Mouse (Mus musculus): ENCODE data around the gene Tssk4. TPM values are rescaled to one million over a fixed set of nuclear protein-coding genes. Genes with fewer than 3 reads are reported as not detected.
A peak's percentile ranks its signal among the peaks of the same experiment; 100 is the strongest.

Gene Tssk4
- total RNA-seq, 2 experiments from 2014 or later: 0.23 TPM; not detected in 1

- intact Hi-C loops (cut with DNase I): no loop called here
- no peak for DNase-seq
Observed at GRCm38 (mm10) chr14:55641291-55641690, 8.7 kb upstream of the Tssk4 start.

DNA sequence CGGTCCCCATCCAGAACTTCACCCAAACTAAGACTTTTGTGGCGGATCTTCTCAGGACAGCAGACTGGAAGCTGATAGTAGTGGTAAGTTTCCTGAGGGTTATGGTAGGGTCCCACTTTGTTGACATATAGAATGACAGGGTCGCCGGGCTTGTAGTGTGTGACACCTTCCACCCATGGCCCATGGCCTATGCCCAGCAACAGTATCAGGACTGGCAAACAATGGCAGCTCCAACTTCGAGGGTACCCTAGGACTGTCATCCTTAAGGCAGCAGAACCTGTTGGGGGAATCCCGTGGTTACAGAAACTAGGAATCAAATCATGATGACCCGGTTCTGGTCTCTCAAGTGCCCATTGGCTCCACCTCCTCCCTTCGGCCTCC lies 7.3 kb upstream of the Tssk4 start:
- DNase-seq: no peak
- intact Hi-C loops (cut with DNase I): no loop called here

- DNase-seq: peak; percentile 74 to 94
- intact Hi-C loops (cut with DNase I): no loop called here
Observed at GRCm38 (mm10) chr14:55643060-55643907, 6.7 kb upstream of the Tssk4 start, which contains the start of gene Tm9sf1. Gene Tm9sf1 (minus strand): TSS chr14:55643806.

GRCm38 (mm10) chr14:55644261-55644888 lies 5.6 kb upstream of the Tssk4 start:
- no peak for DNase-seq
- intact Hi-C loops (cut with DNase I): no loop called here

- intact Hi-C loops (cut with DNase I): no loop called here
- no peak for DNase-seq
Observed at GRCm38 (mm10) chr14:55651528-55651927, 1.5 kb downstream of the Tssk4 start.

DNA sequence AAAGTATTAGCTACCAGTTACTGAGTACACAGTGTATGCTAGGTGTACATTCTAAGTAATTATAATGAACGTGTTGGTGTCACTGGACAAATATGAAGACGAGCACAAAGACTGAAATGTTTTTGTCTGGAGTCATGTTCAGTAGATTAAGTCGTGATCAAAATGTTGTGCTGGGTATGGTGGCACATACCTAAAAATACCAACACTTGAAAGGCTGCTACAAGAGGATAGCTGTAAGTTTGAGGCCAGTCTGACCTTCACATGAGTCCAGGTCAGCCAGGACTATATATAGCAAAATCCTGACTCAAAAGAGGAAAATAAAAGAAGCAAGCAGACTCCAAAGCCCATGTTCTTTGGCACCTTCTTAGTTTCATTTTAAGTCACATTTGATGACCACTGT lies 7.0 kb downstream of the Tssk4 start:
- no peak for DNase-seq
- intact Hi-C loops (cut with DNase I): no loop called here

DNA sequence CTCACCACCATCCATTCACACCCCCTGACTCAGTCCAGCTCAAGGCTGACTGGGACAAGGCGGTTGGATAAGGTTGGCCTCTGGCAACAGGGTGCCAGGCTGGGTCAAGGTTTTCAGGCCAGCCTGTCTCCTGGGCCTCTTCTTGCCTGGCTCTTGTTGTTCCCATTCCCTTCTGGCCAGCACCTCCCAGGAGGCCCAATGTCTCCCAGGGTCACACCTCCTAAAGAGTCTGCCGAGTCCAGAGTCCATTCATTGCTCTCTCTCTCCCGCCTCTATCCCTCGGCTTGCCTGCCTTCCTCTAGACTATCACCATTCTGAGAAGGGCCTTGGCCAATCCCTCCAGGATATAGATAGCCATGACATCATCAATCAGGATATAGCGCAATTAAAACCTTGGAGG lies 8.0 kb downstream of the Tssk4 start:
- DNase-seq: no peak
- intact Hi-C loops (cut with DNase I): no loop called here

DNA sequence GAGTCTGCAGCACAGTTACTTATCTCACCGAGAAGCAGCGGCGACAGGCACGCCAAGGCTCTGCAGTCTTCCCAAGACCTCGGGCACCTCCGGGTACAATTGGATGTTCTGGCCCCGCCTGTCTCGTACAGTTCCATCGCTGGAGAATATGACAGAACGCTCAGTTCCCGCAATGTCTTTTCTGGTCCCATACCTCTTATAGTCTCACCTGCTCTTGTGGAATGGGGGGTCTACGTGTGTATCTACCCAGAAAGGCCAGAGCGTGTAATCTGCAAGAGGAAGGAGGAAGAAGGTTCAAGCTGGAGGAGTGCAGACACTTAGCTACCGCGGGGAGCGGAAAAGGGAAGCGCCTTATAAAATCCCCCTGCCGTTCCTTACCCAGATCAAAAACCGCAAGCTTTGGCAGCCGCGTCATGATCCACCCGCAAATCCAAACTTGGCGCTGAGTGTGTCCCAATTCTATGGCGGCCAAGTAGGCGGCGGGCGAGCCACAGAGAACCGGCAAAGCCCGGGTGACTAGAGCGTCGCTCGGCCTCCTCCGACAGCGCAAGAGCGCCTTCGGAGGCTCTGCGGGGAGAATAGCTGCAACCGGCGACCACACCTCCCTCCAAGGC lies 10.1 kb downstream of the Tssk4 start, which contains the start of gene Mdp1:
Mdp1 (minus strand) TSS at position 549 of the 614 bp plus-strand sequence.
- intact Hi-C loops (cut with DNase I): no loop called here
- peak; percentile 64 to 66 for DNase-seq

GRCm38 (mm10) chr14:55660636-55661035 lies 10.7 kb downstream of the Tssk4 start:
- DNase-seq: no peak
- intact Hi-C loops (cut with DNase I): no loop called here

GRCm38 (mm10) chr14:55671486-55671832 lies 21.5 kb downstream of the Tssk4 start:
- intact Hi-C loops (cut with DNase I): no loop called here
- peak in 1 of 2 experiments; percentile 13 for DNase-seq

GRCm38 (mm10) chr14:55671833-55672740 lies 22.1 kb downstream of the Tssk4 start, which contains the start of the genes Gmpr2 and Nedd8:
Gene Gmpr2 (plus strand): TSS chr14:55671941.
Gene Nedd8 (minus strand): TSS chr14:55672124.
- intact Hi-C loops (cut with DNase I): no loop called here
- peak; percentile 81 to 92 for DNase-seq

GRCm38 (mm10) chr14:55672741-55673060 lies 22.7 kb downstream of the Tssk4 start:
- no peak for DNase-seq
- intact Hi-C loops (cut with DNase I): no loop called here

- intact Hi-C loops (cut with DNase I): no loop called here
- DNase-seq: no peak
Observed at GRCm38 (mm10) chr14:55677615-55678014, 27.6 kb downstream of the Tssk4 start.

- DNase-seq: peak; percentile 83 to 88
- intact Hi-C loops (cut with DNase I): loop anchor here (2.0 to 5.0 kb wide), 2 partner anchors 63 to 221 kb away; partner anchors contain the start of genes Dhrs1, Nop9 and Sdr39u1
Observed at GRCm38 (mm10) chr14:55681160-55682117, 31.5 kb downstream of the Tssk4 start, which contains the start of gene Tinf2. Gene Tinf2 (minus strand): TSS chr14:55681820.

GRCm38 (mm10) chr14:55682118-55682493 lies 32.1 kb downstream of the Tssk4 start:
- intact Hi-C loops (cut with DNase I): loop anchor here (5.0 kb wide), 1 partner anchor 220 kb away; the partner anchor contains the start of gene Sdr39u1
- DNase-seq: no peak

DNA sequence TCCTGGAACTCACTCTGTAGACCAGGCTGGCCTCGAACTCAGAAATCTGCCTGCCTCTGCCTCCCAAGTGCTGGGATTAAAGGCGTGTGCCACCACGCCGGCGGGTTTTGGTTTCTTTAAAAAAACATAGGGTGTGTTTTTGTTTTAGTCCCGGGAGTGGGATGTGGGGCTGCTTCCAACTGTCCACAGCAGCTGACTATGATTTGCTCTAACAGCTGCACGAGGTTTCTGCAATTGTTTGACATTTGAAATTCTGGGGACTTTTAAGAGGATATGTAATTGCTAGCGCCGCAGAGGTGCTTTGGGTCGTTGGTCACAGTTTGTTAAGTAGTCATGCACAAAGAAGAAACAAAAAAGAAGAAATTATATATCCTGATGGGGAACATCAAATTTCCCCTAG lies 39.4 kb downstream of the Tssk4 start:
- intact Hi-C loops (cut with DNase I): no loop called here
- no peak for DNase-seq

- DNase-seq: no peak
- intact Hi-C loops (cut with DNase I): no loop called here
Observed at GRCm38 (mm10) chr14:55697226-55697625, 47.2 kb downstream of the Tssk4 start.

DNA sequence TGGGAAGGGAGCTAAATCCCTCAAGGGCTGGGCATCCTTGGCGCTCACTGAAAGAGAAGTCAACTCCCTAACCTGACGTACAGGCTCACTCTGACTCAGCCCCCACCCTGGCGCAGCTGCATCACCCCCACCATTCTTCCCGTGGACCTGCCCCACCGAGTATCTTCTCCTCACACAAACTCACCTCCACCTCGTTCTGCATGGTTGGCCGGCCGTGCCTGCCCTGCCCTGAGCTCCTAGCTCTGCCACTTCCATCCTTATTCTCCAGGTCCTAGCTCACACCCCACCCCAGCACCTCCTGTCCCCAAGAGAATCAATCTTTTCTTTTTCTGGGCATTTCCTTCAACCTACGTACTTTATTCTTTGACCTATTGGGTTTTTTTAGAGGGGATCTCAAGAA lies 51.1 kb downstream of the Tssk4 start:
- intact Hi-C loops (cut with DNase I): no loop called here
- DNase-seq: no peak

Measured in gastrocnemius, postnatal 36 days (tissue).